Mouse (Mus musculus): ENCODE data around the gene Stk4. TPM values are rescaled to one million over a fixed set of nuclear protein-coding genes. Genes with fewer than 3 reads are reported as not detected.

Gene Stk4
- total RNA-seq, 2 experiments from 2014 or later = 7.7 to 8.8 TPM

DNA sequence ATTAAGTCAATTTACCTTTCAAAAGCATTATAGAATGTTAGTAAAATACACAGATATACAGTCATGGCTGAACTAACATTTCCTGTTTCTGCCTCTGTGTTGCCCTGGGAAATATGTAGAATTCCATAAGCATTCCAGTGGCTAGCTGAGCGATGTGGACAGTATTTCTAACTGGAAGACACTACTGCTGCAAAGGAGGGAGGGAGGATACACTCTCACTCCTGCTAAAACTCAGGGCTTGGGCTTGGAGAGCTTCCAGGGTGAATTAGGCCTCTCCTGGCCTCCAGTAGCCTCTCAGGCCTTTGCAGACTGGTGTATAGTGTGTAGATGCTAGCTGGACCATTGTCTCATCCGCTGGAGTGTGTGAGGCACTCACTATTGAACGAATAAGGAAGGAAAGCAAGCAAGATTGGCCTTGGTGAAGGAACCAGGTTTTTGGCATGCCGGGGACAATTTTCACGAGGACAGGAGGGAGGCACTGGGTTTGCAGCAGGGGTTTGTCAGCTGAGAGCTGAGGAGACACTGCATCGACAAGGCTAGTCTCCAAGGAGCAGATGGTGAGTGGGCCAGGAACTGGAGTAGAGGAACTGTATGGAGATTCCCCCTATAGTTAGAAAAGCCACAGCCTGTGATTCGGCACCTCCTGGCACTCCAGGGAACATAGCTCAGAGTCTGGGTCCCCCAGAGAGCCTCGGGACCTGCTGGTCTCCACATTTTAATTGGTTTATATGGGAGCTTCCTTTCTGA, 104.7 kb downstream of the Stk4 start:
- no peak for DNase-seq

DNA sequence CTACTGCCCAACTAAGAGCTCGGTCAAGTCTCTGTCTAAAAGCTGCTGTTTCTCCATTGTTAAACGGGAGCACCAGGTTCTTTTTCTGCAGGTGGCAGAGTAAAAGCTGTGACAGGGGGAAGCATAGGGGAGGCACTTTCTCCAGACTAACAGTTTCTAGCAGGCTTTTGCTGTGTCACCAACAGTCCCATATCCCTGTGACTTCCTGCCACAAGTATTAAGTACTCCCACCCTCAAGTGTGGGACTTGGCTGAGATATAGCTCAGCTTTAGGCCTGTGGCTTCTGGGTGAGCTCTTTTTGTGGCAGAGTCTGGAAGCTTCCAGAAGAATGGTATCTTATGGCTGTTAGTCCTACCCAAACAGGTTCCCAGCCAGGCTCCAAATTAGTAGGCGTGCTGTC, 105.7 kb downstream of the Stk4 start:
- no peak for DNase-seq

DNA sequence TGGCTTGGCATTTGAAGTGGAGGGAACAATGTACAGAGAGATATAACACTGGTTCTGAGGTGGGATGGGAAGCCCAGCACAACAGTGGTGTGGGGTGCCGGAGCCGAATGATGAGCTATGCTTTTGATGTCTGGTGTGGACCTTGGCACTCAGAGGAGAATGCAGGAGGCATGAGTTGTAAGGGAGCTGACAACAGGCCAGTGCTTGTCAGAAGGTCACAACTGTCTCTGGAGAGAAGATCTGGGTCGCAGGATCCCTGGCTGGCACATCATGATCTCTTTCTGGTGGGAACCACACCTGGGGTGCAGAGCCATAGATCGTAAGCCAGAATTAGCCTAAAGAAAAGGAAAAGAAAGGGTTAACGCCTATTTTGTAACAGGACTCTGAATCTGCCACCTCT, 107.7 kb downstream of the Stk4 start:
- DNase-seq = no peak

DNA sequence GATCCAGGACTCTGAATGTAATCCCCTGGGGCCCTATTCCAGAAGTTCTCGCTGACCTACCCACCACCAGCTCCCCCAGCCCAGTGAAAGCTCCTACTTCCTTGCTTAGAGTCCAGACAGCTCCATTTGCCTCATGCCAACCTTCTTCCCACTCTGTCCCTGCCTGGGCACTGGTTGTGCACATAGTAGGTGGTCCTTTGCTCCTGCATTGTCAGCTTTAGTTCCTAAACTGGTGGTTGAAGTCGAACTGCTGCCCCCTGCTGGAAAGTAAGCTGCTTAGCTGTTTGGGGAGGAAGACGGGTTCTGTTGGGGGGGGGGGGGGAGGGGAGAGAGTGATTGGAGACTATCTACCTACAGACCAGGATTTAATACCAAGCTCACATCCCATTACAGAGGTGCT, 110.0 kb downstream of the Stk4 start:
- DNase-seq = no peak

DNA sequence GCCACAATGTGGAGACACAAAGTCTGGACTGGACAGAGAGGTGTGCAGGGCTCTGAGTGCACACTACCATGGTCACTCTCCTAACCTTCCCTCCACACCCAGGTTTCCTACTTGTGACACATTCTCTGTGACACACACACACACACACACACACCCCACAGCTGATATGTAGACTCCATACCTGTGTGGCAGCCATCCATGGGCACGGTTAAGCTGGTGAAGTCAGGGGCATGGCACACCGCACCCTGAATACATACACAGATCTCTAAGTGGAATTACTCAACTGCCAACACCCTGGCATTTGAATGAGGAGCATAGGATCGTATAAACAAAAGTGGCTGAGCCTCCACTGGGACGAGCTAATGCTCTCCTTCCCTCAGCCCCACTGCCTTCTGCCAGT, 110.6 kb downstream of the Stk4 start:
- no peak for DNase-seq

DNA sequence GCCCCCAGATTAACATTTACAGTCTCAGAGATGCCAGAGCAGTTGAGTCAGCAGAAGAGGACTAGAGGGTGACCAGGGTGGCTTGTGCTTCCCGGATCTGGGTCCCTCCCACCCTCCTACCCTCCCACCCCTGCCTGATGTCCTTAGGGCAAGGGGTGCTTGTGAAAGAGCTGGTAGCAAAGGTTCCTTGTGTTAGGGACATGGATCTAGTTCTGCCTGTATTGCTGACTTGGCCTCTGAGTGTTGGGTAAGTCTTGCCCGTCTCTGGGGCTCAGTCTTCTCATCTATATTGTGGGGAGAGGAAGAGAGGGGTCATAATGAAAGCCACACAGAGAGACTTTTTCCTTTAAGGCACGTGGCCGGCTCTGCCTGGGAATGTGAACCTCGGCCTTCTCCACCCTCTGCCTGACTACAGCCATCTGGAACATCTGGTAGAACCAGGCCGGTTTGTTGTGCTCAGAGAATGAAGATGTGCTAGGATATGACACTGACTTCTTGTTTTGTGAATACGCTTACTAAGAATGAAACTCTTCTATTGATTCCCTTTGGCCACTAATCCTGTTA, 112.7 kb downstream of the Stk4 start, which contains the start of gene Wfdc5:
Gene Wfdc5, minus strand, starts transcription at position 51 of the 564 bp plus-strand sequence.
- no peak for DNase-seq

DNA sequence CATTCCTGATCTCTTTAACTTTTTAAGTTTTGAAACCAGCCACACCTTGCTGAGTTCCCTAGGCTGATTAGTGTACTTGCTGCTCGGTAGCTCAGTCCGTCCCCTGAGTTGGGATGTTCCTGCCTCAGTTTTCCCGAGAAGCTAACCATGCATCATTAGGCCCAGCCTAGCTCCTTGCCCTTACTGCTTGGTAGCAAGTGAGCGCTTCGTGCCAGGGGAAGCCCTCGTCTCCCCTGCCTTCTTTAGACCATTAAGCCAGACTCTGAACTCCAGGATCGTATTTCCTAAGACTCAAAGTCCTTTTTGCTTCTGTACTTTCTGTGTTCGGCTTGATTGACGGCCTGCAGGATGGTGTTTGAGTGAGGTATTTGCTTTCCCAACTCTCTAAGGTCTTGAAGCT, 113.2 kb downstream of the Stk4 start:
- DNase-seq = no peak

DNA sequence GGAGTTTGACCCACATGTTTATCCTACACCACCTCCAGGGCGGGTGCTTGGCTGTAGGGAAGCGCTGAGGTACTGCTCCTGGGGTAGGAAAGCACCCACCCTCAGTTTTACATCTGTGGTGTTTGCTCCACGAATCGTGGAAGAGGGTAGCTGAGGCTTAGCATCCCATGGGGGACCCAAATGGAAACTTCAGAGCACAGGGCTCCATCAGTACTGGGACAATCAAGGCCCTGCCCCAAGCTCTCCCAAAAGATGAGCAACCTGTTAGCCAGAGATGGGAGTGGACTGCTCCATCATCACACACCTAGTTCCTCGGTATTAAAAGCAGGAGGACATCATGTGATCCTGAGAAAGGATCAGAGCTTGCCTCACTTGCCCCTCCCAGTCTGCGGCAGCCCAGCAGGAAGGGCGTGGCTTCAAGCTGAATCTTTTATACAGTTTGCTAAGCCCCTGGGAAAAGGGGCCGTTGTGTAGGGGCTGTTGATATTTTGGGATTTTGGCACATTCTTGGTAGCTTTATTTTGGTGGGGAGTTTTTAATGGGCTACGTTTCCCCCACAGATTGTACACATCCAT, 114.1 kb downstream of the Stk4 start:
- DNase-seq = no peak

DNA sequence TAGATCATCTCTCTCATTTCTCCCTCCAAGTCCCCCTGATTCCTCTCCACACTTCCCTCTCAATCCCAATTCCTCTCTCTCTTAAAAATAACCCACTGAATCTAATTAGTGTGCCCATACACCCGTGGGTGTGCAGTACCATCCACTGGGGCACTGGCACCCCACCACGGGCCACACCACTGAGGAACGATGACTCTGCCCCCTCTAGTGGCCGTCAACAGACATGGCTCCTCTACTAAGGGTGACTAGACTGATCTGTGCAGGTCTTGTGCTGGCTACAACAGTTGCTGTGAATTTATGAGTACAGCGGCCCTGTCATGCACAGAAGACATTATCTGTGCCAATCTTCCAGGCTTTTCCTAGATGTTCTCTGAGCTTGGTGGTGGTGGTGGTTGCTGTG, 118.6 kb downstream of the Stk4 start:
- no peak for DNase-seq

DNA sequence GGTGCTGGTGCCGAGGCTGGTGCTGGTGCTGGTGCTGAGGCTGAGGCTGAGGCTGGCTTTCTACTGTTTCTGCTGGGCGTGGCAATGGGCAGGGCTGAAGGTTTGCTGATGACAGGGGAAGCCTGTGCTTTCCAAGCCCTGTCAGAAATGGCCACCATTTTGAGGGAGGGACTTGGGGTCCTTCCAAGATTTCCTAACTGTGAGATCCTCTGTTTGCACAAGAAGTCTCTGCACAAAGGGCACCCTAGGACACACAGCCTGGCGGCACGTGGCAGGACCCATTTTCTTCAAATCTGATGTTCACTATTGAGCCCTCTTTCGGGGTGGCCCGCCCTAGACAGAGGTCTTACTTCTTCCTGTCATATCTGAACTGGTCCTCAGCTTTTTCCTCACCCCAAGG, 120.5 kb downstream of the Stk4 start, which contains the start of gene Wfdc12:
Gene Wfdc12, minus strand, starts transcription at position 33 of the 400 bp plus-strand sequence.
- no peak for DNase-seq

DNA sequence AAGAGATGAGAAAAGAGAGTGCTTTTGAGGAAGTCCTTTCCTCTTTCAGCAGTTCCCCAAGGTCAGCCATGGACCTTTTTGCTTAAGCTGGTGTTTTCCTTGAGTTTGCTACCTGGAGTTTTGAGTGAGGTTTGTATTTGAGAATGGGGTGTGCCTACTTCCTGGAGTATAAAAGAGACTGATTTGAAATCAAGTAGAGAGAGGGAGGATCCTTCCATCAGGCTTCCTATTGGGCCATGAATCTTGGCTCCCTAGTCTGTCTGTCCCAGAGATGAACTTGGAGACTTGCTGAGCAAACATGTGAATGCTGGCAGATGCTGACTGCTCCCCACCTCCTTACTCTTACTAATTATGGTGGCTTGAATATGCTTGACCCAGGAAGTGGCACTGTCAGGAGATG, 122.2 kb downstream of the Stk4 start:
- no peak for DNase-seq

DNA sequence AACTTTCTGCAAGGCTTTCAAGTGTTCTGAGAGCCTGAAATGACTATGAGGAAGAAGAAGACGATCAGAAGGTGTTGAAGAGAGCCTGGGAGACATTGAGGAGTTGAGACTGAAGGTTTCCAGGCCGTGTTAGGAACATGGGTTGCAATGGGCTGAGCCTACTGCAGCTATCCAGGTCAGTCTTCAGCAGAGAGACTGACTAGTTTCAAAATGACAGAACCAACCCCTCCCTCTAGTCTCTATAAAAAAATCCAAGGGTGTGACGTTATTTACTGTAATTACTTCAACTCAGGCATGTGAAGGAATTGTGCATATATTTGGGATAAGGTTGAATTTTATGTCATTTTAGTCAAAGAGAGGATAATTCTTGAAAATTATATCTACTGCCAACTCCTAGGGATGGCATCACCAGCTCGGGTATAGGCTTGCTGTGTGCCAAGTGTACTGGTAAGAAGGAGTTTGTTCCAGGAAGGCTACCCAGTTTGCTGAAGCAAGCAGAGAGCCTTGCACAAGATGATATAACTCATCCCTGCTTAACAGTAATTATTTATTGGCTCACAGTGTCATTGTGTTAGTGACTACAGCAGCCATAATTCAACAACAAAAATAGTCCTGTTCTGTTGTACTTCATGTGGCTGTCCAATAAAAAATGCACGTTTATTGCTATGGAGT, 125.0 kb downstream of the Stk4 start:
- no peak for DNase-seq

DNA sequence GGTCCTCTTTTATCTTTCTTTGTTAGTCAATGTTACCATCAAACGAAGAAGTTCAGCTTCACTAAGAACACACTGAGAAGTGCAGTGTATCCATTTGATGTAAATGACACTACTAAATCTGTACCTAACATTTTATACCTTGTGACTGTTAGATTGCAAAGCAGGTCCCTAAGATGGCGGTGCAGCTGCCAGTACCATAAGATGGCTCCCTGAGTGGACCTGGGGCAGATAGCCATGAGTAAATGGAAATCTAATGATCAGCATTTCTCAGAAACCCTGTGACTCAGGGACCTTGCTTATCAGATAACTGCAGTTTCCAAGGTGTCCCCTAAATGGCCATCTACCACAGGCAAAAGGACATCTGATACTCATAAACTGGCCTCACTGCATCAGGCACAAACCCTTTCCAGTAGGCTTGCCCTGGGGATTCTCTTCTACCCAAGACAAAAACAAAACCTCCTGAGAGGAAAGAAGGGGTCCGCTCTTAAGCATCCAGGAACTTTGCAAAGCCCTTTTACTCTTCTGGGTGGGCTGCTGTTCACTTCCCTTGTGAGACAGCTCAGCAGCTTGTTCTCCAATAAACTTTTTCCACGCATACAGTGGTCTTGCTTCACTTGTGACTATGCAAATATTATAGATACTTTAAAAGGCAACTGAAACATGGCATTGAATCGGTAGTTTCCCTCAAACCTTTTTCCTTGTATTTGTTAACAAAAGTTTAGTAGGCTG, 126.0 kb downstream of the Stk4 start:
- no peak for DNase-seq

DNA sequence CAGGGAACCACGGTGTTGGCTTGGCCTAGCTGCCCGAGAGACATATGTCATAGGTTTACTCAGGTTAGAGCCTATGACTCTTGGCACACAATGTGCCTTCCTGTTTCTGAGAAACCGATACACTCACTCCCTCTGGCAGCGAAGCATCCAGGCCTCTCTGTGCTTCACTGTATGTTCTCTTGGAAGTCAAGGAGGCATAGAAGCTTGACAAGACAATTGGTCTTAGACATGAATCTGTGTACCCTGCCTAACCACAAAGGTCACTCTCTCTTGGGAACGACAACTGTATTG, 126.5 kb downstream of the Stk4 start:
- no peak for DNase-seq

DNA sequence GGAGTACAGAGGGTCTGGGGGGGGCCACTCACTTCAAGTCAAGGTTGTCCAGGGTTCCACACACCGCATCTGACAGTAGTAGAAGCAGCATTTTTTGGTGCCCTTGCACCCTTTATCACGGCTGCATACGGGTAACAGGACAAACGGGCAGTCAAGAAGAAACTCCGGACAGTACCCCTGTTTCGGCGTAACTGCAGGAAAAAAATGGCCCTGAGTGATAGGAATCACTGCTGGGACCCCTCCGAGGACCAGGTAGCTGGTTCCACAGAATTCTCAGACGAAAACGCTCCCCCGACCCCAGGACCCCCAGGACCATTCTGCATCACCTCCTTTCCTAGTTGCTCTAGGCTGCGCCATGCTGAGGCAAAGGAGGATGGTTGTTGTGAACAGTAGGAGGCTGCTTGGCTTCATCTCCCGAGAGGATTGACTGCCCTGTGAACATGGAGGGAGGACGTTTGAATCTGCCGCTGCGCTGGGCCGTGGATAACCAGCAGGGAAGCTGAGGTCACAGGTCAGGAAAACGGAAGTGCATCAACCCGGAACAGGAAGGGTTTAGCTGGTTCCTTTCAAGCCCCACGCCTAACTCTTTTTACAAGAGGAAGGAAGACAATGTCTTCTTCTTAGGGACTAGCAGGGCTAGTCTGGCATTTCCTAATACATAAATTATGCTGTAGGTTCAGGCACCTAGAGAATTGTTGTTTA, 129.7 kb downstream of the Stk4 start, which contains the start of gene Wfdc15a:
Gene Wfdc15a, minus strand, starts transcription at position 505 of the 702 bp plus-strand sequence.
- DNase-seq = no peak

Other genes starting within 250 kb of the Stk4 start
- gene Ccn5, start 249.5 kb upstream of the Stk4 start, total RNA-seq (2021) = 1 to 10 TPM in 1 of 2 experiments, under 1 TPM in 1; 0.20 to 1.3 TPM
- not detected for gene Kcnk15, start 216.7 kb upstream of the Stk4 start, total RNA-seq (2021)
- 1 to 10 TPM in 1 of 2 experiments, under 1 TPM in 1; 0.86 to 2.0 TPM for gene Rims4, start 151.6 kb upstream of the Stk4 start, total RNA-seq (2021)
- 10 to 100 TPM; 39.6 to 54.5 TPM for gene Ywhab, start 75.4 kb upstream of the Stk4 start, total RNA-seq (2021)
- 1 to 10 TPM in 1 of 2 experiments, not detected in 1; 1.5 TPM for gene Pabpc1l, start 44.9 kb upstream of the Stk4 start, total RNA-seq (2021)
- gene Tomm34, start 847 bp downstream of the Stk4 start, total RNA-seq (2021) = 10 to 100 TPM; 10.6 to 13.5 TPM
- 1 to 10 TPM in 1 of 2 experiments, under 1 TPM in 1; 0.90 to 1.4 TPM for gene Kcns1, start 100.8 kb downstream of the Stk4 start, total RNA-seq (2021)
- gene Wfdc5, start 112.4 kb downstream of the Stk4 start, total RNA-seq (2021) = not detected
- gene Wfdc12, start 120.3 kb downstream of the Stk4 start, total RNA-seq (2021) = not detected
- not detected for gene Wfdc15a, start 129.8 kb downstream of the Stk4 start, total RNA-seq (2021)
- not detected for gene Wfdc15b, start 151.3 kb downstream of the Stk4 start, total RNA-seq (2021)
- not detected for gene Svs2, start 168.1 kb downstream of the Stk4 start, total RNA-seq (2021)
- gene Svs3b, start 186.3 kb downstream of the Stk4 start, total RNA-seq (2021) = not detected
- gene Svs4, start 208.1 kb downstream of the Stk4 start, total RNA-seq (2021) = not detected
- gene Svs3a, start 218.9 kb downstream of the Stk4 start, total RNA-seq (2021) = not detected
- not detected for gene Svs6, start 246.4 kb downstream of the Stk4 start, total RNA-seq (2021)

Data from gastrocnemius, postnatal 25 days (tissue).